Mouse (Mus musculus) CH12F3 (cell line): ENCODE data around the gene Sfrp4.

ENCODE experiments used
- in situ Hi-C: fragments of 300-500 bp; cut with MboI; formaldehyde crosslinking; loops from 2 replicates; pipeline ENCODE4 v1.14.3; 2020; ENCODE audit warnings: low sequenced_read_pairs

Gene Sfrp4

GRCm38 (mm10) chr13:19630768-19631709 lies 8.1 kb downstream of the Sfrp4 start:
- in situ Hi-C loops, result loop anchor here (10.0 kb wide), 1 partner anchor 276 kb away; no protein-coding TSS in a partner anchor

GRCm38 (mm10) chr13:19636131-19636530 lies 13.2 kb downstream of the Sfrp4 start:
- in situ Hi-C loops, result loop anchor here (10.0 kb wide), 1 partner anchor 281 kb away; no protein-coding TSS in a partner anchor

DNA sequence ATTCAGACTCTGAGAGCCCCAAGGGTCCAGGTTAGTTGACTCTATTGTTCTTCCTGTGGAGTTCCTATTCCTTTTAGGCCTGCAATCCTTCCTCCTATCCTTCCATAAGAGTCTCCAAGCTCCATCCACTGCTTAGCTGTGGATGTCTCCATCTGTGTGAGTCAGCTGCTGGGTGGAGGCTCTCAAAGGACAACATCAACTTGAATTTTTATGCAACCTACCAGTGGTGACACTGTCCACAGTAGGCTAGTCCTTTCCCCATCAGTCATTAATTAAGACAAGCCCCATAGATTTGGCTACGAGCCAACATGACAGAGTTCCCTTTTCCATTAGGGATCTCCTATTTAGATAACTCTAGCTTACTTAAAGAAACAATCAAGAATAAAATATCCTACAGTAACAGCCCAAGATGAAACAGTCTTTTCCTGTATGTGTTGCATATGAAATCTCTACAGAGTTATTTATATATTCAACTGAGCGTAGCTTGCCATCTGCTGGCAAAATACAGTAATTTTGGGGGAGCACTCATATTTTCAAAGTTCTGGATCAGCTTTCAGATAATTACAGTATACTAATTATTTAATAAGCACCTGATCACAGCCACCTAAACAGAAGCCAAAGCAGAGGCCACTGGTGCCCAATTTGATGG lies 17.4 kb downstream of the Sfrp4 start:
- in situ Hi-C loops, result no loop called here

DNA sequence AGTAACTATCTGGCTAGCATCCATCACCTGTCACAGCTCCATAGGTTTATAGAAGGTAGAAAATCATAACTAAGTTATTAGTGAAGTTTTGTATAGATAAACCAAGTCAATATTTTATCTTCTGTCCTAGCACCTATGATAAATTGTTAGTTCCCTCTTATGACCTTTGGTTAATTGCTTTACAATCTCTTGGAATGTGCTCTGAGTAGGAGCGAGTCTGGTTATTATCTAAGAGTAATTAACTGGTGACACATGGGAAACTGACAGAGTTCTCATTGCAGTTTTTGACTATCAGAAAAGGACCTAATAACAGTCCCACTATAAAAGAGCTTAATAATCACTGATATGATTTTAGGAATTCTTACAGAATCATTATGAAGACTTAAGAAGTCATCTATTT lies 20.6 kb downstream of the Sfrp4 start:
- in situ Hi-C loops, result no loop called here

DNA sequence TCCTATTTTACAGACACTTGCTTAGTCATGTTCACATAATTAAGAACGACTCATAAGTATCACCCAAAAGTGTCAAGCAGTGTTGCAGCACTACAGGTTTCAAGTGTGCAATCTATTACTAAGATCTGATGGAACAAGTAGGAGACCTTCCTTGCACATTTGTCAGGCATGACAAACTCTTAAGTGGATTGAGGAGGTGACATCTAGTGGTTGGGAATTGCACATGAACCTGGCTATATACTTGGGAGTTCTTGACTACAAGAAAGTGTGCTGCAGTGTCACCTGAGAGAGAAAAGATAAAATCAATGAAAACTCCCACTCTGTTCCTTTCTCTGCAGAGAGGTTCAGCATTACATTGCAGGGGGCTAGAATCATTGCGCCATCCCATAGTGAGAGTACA lies 21.3 kb downstream of the Sfrp4 start:
- in situ Hi-C loops, result no loop called here

GRCm38 (mm10) chr13:19649824-19650223 lies 26.9 kb downstream of the Sfrp4 start:
- in situ Hi-C loops, result no loop called here

- in situ Hi-C loops, result no loop called here
Measured at GRCm38 (mm10) chr13:19652405-19652804, 29.5 kb downstream of the Sfrp4 start.

GRCm38 (mm10) chr13:19668355-19669140 lies 45.6 kb downstream of the Sfrp4 start:
- in situ Hi-C loops, result no loop called here

- in situ Hi-C loops, result no loop called here
Measured at GRCm38 (mm10) chr13:19674025-19674424, 51.1 kb downstream of the Sfrp4 start.

DNA sequence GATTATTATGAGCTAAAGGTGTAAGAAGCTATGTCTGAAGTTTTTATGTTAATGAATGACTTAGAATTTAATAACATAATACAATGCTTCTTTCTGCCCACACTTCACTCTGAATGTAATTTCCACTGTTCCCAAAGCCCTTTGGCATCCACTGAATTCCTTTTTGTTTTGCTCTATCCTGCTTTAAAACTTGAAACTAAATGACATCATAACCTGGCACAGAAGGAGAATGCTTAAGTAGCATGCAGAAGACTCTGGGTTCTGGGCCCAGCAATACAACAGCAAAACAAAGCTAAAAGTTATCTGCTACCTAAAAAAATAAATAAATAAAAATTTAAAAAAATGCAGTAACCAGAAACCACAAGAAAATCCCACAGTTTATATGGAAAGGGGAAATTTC lies 51.7 kb downstream of the Sfrp4 start:
- in situ Hi-C loops, result no loop called here
